Mouse (Mus musculus) adrenal gland, postnatal 10 days (tissue): Measurements from ENCODE around the gene Dnah10. TPM values are rescaled to one million over a fixed set of nuclear protein-coding genes. Genes with fewer than 3 reads are reported as not detected.
A peak's percentile ranks its signal among the peaks of the same experiment; 100 is the strongest.
"Not testable (repeated sequence)": the region's sequence is repeated elsewhere in the genome, so short reads cannot be mapped to it uniquely, and the experiment has no call there.

Experiments
- DNase-seq: peaks from one replicate; pipeline ENCODE4 v3.0.0; 2021; ENCODE audit warnings: mixed read lengths
- long read RNA-seq, 2 experiments: library from polyadenylated mRNA; stranded (forward); transcript quantifications; one replicate each; pipeline ENCODE4 v2.0.0; 2021
- total RNA-seq, 2 experiments: library from RNA; stranded (reverse); gene quantifications; 2 replicates each; pipeline ENCODE4 v1.2.3; 2021

Dnah10 gene
- total RNA-seq, result 1 to 10 TPM in 1 of 2 experiments, under 1 TPM in 1; 0.33 to 1.2 TPM
- long read RNA-seq, experiment 1, result 0 reads
- long read RNA-seq, experiment 2, partial matches to known transcripts, result 1 of 1 reads
- long read RNA-seq, experiment 2, other reads (novel, unspliced or antisense), result 0 of 1 reads

DNA sequence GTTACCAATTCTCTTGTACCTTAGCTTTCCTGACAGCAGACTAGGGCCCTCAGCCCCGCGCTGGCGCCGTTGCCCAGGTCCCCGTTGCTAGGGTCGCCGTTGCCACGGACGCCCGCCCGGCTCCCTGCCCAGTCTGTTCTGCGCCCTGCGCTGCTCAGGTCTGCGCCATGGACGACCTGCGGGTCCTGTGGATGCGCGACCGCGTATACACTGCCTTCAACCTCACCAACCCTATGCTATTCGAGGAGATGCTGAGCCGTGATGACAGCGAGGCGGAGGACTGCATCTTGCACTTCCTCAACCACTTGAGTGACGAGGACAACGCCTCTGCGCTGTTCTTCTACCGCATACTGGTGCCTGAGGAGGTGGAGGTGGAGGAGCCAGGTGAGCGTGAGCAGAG lies at the start of gene Dnah10:
Gene Dnah10 (plus strand): TSS at position 89 of the 400 bp plus-strand sequence.
- peak; percentile 8 for DNase-seq

DNA sequence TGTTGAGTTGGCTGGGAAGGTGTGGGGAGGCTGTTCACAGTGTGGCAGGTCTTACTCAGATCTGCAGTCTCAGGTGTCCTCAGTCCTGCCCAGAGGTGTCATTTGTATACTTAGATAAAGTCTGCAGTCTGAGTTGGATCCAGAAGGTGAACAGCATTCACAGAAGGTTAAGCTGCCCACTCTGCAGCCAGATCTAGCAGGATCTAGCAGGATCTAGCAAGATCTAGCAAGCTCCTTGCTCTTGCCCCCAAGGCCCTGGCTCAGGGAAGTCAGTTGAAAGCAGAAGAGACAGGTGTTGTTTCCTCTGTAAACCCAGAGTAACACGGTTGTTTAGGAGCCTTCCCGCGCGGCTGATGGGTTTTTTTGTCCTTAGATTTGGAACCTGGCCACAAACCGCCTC lies 11.1 kb upstream of the Dnah10 start:
- DNase-seq, result no peak

DNA sequence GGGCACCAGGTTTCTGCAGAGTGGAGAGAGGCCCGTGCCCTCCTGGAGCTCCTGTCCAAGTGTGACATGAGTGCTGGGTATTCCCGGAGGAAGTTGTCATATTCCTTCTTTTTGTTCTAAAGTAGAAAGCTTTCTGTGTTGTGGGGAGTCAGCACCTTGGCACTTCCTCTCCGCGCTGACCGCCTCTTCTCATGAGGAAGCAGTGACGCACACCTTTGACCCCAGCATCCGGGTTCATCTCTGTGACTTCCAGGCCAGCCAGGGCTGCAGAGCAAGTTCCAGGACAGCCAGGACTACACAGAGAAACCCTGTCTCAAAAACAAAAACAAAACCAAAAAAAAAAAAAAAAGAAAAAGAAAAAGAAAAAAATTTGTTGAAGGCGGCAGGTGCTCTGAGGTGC lies 9.8 kb upstream of the Dnah10 start:
- DNase-seq, result peak; percentile 52

DNA sequence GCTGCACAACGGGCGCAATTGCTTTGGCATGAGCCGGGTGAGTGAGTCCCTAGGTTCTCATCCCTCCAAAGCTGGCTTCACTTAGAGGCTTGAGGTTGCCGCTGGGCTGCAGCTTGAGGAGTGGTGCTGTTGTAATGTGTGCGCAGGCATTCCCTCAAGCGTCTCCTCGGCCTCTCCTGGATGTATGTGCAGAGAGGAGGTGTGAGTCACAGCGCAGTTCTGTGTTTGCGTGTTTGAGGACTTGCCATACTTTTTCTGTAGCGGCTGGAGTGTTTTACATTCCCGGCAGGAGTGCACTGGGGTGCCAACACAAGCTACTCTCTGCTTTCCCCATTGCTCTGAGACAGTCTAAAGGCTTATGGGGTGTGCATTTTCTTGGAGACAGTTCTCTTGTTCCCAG lies 6.9 kb upstream of the Dnah10 start:
- no peak for DNase-seq

DNA sequence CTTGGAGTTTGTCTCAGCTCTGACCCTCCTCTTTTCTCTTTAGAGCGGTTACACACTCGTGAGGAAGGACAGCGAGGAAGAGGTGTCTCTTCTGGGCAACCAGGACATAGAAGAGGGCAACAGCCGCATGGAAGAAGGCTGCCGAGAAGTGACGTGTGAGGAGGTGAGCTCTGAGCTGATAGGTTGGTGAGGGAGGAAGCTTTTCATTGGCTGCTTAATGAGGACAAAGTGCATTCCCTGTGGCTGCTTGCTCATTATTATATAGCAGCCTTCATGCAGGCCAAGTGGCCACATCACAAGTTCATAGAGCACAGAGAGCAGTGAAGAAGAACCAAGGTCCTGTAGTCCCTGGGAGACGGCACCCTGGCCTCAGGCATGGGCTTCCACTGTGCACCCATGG lies 6.5 kb upstream of the Dnah10 start:
- no peak for DNase-seq

DNA sequence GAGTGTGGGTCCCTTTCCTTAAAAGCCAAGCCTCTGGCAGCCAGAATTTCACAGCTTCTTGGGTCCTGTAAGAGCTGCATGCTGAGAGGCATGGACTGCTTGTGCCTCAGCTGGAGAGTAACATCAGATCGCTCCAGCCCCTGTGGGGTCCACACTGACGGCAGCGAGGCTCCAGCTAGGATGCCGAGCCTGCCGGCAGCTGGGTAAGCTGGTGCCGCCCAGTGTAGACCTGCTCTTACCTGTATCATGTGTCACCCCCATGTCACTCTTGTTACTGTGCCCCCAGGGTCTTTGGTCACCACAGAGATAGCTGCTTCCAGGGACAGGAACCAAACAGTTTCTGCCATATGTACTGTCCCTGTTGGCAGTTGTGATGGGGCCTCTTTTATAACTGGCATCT lies 1.8 kb upstream of the Dnah10 start:
- DNase-seq, result no peak

DNA sequence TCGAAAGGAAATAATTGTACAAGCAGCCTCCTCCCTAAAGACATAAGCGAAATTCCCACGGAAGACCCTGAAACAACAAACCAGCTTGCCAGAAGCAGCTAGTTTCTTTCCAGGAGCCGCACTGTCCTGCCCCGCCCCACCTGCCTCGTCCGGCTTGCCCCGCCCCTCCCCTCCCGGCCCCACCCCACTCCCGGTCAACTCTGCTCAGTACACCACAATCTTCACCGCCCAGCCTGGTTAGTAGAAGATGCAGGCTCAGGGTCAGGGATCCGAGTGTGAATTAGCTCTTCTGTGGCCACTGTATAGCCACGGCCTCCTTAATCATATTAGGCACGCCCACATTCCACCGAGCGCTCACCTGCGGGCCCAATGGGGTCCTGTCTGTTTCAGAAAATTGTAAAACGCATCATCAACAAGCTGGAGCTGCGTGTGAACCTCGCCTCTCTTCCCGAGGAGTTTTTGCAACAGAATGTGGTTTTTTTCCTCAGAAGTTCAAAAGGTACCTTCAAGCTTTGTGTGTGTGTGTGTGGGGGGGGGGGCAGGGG lies 4.8 kb downstream of the Dnah10 start:
- DNase-seq, result peak; percentile 16

DNA sequence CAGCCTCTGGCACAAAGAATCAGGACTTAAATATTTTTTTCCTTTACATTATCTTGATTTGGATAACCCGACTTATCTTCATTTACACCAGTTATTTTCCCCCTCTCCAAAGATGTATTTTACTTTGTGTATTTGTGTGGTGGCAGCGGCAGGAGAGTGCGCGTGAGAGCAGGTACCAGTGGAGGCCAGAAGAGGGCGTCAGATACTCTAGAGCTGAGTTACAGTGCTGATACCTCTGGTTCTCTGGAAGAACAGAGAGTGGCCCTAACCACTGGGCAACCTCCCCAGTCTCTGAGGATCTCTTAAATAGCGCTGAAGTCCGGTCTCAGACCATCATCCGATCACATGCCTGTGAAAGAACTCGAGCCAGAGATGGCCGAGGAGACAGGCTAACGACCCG lies 9.1 kb downstream of the Dnah10 start:
- no peak for DNase-seq

DNA sequence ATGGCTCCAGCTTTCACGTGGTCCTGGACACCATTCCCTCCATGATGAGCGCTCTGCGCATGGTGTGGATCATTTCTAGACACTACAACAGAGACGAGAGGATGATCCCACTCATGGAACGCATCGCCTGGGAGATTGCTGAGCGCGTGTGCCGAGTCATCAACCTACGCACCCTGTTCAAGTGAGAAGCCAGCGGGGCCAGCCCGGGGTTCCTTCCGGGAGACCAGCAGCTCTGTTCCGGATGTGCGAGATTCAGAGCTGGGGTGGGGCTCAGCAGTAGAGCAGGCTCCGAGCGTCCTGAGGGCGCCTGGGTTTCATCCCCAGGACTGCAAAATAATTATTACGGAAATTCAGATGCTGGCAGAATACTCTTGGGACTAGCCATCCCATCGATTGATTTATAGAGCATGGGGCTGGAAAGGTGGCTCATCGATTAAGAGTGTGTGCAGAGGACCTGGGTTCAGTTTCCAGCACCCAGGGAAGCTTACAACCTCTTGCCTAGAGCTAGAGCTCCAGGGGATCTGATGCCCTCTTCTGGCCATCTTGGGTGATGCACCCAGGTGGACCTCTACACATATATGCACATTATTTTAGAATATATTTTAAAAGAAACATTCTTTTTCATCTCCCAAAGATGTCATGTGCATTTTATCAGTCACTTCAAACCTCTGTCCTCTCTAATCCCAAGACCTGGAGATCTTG lies 17.2 kb downstream of the Dnah10 start:
- DNase-seq, result no peak

DNA sequence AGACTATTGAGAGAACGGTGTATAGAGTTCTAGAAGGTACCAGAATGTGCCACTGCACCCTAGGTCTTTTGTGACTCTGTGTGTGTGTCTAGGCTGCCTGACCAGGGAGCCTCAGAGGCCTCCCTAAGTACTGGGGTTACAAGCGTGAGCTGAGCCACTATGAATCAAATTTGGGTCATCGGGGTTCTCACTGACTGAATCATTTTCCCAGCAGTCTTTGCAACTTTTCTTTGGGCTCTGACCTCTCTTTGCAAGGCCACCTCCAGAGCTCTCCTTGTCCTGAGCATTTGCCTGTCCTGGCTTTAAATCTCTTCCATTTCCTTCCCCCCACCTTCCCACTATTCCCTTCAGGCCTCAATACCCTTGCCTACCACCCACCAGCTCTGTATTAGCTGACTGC lies 19.0 kb downstream of the Dnah10 start:
- DNase-seq, result peak; percentile 19

DNA sequence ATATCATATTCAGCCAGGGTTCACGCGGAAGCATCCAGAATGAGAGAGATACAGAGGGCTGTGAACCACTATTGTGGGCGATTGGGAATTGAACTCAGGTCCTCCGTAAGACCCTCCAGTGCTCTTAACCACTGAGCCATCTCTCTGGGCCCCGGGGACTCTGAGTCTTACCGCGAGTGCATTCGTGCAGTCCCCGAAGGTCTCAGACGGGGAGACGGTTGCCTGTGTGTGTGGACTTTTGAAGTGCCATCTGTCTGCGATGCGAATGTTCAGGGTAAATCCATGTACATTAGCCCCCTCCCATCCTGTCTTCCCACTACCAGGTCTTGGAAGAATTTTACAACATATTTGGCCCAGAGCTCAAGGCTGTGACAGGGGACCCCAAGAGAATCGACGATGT lies 21.3 kb downstream of the Dnah10 start:
- no peak for DNase-seq

DNA sequence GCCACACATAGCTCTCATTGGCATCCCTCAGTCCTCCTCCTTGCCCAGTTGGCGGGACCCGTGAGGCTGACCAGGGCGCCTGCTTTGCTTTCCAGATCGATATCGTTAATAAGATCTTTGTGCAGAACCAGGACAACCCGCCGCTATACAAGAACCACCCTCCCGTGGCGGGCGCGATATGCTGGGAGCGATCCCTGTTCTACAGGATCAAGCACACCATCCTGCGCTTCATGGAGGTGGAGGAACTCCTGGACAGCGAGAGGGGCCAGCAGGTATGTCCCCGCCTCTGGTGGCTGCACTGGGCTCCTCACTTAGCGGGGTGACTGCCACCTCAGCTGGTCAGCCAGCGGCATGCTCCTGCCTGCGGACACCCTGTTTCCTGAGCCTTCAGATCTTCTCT lies 23.4 kb downstream of the Dnah10 start:
- no peak for DNase-seq

DNA sequence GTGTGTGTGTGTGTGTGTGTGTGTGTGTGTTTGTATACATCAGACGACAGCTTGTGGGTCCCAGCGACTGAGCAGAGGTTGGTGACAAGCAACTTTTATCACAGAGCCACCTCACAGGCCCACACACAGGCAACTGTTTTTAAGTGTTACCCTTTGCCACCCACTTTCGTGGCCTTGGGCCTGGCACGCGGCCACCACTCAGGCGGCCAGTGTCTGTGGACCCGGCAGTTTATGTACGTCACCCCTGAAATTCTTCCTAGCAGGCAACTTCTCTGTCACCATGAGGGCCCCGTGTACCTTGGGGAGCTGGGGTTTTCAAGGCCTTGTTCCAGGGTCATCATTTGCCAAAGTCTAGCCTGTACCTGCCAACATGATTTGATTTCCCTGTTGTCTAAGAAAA lies 26.8 kb downstream of the Dnah10 start:
- DNase-seq, result peak; percentile 67

DNA sequence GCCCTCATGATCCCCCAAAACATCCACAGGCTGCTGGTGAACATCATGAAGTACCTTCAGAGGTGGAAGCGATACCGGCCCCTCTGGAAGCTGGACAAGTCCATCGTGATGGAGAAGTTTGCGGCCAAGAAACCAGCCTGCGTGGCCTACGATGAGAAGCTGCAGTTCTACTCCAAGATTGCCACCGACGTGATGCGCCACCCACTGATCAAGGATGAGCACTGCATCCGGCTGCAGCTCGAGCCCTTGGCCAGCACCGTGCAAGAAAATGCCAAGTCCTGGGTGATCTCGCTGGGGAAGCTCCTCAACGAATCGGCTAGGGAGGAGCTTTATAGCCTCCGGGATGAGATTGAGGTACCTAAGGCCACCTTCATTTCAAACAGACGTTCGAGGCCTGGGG lies 36.1 kb downstream of the Dnah10 start:
- DNase-seq, result peak; percentile 50

DNA sequence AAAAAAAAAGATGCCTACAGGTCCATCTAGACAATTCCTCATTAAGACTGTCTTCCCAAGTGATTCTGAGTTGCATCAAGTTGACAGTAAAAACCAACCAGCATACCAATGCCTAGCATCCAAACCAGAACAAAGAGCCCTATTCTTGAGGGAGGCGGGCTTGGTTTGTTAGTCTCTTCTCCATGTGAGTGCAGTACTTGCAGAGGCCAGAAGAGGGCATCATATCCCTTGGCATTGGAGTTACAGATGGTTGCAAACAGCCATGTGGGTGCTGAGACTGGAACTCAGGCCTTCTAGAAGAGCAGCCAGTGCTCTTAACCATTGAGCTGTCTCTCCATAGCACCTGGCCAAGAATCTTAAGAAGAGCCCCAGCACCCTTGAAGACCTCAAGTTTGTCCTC lies 36.9 kb downstream of the Dnah10 start:
- no peak for DNase-seq

DNA sequence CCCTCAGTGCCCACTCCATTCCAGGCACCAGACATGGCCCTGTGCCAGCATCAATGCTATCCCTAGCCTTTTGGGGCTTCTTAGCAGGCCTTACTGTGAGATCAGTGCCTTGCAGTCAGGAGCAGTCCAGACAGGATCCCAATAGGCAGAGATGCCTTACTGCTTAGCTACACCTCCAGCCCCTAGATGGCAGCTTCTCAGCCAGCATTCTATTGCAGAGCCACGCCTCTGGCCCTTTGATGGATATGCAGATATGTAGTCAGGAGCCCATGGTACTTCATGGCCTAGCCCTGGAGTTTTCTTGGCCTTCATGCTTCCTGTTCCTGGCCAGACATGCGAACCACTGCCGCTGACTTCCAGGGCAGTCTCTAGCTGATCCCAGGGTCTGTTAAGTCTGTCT lies 49.7 kb downstream of the Dnah10 start:
- DNase-seq, result no peak

DNA sequence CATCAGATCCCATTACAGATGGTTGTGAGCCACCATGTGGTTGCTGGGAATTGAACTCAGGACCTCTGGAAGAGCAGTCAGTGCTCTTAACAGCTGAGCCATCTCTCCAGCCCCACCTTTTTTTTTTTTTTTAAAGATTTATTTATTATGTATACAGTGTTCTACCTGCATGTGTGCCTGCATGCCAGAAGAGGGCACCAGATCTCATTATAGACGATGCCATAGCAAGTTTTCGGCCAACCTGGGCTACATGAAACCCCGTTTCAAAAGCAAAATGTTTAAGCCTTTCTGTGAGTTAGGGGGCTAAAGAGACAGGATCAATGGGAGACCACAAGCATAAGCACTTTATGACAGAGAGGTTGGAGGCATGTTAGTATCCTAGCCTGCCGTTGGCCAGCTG lies 51.4 kb downstream of the Dnah10 start:
- not testable (repeated sequence) for DNase-seq

DNA sequence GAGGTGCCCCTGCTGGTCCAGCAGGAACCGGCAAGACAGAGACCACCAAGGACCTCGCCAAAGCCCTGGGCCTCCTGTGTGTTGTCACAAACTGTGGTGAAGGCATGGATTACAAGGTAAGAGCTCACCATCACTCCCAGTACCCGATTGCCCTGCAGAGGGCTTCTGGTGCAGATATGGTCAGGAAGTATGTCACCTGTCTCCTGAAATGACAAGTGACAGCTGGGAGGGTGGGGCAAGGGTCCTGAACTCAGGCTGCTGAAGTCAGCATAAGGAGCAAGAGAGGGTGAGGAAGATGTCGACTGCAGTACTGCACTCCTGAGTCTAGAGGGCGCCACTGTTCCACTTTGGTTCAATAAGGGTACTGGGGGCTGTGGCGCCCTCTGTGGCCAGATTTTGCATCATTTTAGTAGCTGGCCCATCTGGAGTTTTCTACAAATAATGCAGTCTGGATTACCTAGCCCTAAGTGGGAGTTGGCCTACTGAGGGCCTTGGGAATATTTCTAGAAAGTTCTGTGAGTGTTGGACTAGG lies 52.4 kb downstream of the Dnah10 start:
- peak; percentile 77 for DNase-seq

DNA sequence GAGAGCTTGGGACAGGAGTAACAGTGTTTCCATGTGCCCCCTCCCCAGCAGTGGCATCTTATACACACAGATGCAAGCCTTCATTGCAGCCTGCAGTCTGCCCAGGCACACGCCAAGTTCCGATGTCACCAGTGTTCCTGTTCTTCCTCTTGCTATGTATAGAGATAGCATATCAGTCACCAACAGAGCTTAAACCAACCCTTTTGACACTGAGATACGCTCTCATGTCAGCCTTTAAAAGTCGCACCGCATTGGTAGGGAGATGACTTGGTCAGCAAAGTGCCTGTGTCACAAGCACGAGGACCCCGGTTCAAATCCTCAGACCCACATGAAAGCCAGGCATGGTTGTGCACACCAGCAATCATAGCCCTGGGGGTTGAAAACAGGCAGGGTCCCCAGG lies 55.0 kb downstream of the Dnah10 start:
- DNase-seq, result no peak

DNA sequence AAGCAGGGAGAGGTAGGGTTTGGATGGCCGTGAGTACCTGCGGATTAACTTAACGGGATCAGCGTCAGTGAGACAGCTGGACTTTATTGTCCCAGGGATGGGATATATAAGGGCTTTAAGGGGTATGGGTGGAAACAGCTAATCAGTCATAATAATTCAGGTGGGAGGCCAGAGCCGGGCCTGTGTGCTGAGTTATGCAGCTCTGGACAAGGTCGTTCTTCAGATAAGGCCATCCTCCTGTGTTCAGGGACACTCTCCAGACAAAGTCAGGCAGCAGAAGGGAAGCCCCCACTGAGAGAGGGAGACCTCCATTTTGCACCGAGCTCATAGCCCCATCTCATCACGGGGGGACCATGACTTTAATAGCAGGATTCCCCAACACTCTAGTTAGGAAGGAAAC lies 56.8 kb downstream of the Dnah10 start:
- DNase-seq, result peak; percentile 16

DNA sequence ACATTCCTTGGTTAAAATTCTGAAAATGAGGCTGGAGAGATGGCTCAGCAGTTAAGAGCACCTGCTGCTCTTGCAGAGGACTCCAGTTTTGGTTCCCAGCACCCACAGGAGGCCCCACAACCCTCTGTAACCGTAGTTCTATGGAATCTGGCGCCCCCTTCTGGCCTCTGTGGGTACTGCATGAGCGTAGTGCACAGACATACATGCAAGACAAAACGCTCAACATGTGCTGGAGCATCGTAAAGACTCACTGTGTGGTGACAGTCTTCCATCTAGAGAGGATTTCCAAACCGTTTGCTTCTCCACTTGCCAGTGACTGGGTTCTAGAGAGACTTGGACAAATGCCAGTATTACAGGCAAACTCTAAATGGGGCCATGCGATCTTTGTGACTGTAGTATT lies 60.8 kb downstream of the Dnah10 start:
- no peak for DNase-seq

DNA sequence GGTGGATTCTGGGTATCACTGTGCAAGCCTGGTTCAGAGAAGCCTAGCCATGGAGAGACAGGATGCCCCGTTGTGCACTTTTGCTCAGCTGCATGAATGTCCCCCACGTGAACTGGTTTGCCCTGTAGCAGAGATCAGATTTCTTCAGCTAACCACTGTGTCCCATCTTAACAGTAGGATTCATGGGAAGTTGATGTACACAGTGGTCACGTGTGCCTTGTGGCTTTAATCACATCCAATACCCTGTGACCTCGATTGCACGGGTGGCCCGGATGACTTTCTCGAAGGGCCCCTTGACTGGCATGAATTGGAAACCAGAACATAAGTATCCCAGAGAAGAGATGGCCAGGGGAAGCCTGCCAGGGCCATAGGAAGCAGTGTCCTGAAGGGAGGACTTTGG lies 67.2 kb downstream of the Dnah10 start:
- no peak for DNase-seq

DNA sequence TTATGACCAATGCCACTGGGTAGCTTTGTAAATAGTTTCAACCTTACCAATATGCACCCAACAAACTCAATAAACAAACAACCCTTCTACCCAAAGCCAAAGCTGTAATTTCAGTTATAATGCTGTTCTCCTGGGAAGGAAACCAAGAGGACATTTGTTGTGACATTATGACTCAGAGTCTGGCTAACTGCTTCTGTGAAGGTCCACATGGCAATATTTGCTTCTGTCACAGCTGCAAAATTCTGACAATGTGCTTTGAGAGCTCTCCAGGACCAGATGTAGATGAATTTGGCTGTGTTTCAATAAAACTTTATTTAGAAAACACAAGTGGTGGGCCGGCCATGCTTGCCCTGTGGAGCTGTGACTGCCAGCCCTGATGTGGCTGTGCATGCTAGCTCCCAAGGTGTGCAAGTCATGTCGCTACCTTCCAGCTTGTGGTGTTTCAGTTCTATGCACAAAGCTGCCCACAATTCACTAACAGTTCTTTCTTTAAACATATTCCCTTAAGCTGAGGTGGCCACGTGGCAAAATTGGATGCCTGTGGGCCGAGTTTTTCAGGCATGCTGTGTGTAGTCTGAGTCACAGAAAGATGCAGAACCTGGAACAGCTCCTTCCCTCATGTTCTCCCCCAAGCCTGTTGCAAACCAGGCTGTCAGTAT lies 85.0 kb downstream of the Dnah10 start:
- peak; percentile 17 for DNase-seq
